Mouse (Mus musculus) embryo, embryonic 10.5 days (tissue): ENCODE results near the gene Wnt2.

Experiments used
- DNase-seq: peaks from one replicate; pipeline ENCODE4 v3.0.0-alpha.2; 2015; ENCODE audit warnings: low spot score

The Wnt2 gene

GRCm38 (mm10) chr6:18029746-18030656 is at the start of gene Wnt2:
Wnt2 (minus strand) TSS chr6:18030585.
- peak; percentile 45 for DNase-seq

- peak; percentile 74 for DNase-seq
These were observed 48.2 kb upstream of the Wnt2 start for GRCm38 (mm10) chr6:18078615-18079014.

- no peak for DNase-seq
These were observed 46.6 kb upstream of the Wnt2 start for GRCm38 (mm10) chr6:18076986-18077385.

GRCm38 (mm10) chr6:18076577-18076976 is 46.2 kb upstream of the Wnt2 start:
- DNase-seq = no peak

GRCm38 (mm10) chr6:18057899-18058298 is 27.5 kb upstream of the Wnt2 start:
- no peak for DNase-seq

- DNase-seq = peak; percentile 12
These were observed 21.3 kb upstream of the Wnt2 start for GRCm38 (mm10) chr6:18051702-18052101.

DNA sequence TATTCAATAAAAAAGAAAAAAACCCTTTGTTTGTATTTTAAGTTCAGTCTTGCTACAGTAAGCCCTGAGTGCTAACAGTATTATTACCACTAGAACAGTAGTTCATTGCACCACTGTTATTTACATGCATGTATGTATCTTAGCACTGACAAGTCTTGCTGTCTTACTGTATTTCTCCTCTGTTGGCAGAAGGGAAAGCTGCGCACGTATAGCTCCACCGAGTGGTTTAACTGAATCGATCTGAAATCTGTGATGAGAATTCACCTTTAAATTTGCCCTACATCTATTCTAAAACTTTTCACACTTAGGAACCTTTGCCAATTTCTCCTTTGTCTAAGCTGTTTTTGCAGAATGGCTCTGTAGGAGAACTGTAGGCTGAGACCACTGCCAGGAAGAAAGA is 13.9 kb upstream of the Wnt2 start:
- no peak for DNase-seq

DNA sequence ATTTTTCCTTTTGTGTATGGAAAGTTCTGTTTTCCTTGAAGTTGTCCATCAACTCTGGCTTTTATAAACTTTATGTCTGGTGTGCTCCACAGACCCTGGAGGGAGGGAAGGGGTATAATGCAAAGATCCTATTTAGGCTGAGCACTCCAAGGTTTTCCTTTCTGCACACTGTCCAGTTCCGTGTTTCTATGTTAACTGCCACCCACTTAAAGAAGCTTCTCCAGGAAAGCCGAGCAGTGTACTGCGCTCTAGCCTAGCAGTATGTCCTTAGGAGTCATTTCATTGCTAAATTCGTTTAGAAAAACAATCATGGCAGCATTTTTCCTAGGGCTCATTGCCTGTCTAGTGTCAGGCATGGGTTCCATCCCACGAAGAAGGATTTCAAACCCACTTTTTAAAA is 12.8 kb upstream of the Wnt2 start:
- DNase-seq = no peak

- no peak for DNase-seq
These were observed 1.9 kb upstream of the Wnt2 start for GRCm38 (mm10) chr6:18032271-18032670.

DNA sequence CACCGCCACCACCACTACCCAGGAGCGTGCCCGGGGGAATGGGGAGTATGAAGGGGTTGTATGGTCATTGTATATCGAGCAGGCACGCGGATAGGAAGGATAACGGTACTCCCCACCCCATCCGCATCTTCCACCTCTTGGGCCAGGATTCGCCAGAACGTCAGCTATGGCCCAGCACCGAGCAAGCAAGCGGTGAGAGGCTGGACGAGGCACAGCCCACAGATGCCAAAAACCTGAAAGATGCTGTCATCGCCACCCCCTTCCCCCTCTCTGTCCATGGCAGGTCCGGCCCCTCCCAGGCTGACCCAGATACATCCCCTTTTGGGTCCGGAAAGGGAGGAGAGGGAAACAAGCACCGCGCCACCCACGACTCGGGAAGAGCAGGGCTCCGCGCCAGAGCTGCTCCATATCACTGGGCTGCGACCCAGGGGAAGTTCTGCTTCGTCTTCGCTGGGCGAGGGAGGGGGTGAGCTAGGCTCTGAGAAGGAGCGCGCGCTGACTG is 1.2 kb upstream of the Wnt2 start:
- no peak for DNase-seq

- peak; percentile 19 for DNase-seq
These were observed 603 bp upstream of the Wnt2 start for GRCm38 (mm10) chr6:18030868-18031508.

DNA sequence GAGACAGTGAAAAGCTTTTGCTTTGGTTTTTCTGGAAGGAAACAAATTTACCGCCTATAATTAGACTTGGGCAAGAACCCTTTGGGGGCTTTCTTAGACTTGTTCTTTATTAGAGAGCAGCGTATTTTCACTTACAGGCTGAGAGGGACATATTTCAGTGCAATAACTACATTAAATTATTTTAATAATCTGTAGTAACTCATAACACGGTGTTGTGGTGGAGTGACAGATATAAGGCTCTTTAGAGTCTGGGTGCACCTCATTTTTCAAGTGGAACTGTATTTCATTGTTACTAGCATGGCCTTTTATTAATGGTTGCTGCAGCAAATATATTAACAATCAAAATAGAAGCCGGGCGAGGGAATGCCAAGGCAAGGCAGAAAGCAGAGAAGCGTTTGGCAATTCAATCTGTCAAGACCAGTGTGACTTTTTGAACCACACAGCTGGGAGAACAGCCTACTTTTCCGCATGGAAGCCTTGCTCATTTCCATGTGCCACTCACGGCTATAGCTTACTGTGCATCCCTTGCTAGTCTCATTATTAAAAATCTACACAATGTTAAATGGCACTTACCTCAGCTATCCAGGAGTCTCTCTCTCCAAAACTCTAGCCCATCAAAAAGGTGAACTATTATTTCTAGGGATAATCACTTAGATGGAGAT is 6.1 kb downstream of the Wnt2 start:
- no peak for DNase-seq

- no peak for DNase-seq
These were observed 17.0 kb downstream of the Wnt2 start for GRCm38 (mm10) chr6:18013346-18013745.

DNA sequence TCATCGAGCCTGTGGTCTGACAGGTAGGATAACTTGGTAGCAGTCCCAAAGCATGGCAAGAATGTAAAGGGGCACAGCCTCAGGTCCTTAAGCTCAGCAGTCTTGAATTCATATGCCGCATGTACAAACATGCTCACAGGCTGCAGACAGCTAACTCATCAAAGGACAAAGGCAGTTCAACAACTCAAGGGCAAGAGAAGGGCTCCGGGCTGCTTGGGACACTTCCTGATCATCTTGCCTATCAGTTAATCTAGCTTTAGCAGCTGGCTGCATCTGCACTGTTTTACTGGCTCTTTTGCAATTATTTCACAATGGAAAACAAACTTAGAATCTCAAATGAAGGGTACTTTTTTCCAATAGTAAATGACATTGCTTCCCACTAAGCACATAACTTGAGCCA is 23.0 kb downstream of the Wnt2 start:
- no peak for DNase-seq

- no peak for DNase-seq
These were observed 28.3 kb downstream of the Wnt2 start for GRCm38 (mm10) chr6:18002065-18002464.

- peak; percentile 37 for DNase-seq
These were observed 31.9 kb downstream of the Wnt2 start for GRCm38 (mm10) chr6:17998497-17998896.

DNA sequence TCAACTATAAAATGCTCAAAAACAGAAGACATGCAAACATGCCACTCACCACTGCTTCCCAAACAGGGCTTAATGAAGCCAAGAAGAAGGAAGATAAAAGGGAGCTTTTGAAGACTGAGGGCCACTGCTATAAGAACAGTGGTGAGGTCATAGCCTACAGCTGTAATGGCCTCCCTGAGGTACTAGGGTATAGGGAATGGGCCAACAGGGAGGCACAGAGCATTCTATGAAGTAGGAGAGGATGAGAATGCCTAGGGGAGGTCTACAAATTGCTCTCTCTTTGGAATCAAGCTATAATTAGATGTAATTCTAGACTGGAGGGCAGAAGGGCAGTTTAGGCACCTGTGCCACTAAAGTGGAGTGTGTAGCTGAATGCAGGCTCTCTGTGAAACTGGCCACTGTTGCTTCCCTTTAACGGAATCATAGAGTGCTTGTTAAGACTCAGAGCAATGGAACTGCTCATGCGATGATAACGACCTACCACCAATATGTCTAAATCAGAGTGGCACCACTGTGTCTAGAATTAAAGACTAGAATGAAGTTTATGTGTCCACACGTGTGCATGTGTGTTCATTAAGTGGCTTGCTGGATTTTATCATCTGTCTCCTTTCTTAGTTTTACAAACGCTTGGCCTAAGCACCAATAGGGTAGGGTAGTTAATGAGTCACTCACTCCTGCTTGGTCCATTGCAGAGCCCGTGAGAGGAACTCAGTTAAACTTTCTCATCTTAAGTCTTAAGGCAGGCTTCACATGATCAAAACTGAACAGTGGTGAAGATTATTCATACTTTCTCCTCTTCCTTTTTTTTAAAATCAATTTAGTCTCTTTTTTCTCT is 35.2 kb downstream of the Wnt2 start:
- peak; percentile 21 for DNase-seq

- DNase-seq = no peak
These were observed 38.8 kb downstream of the Wnt2 start for GRCm38 (mm10) chr6:17991625-17992024.

- no peak for DNase-seq
These were observed 40.0 kb downstream of the Wnt2 start for GRCm38 (mm10) chr6:17990173-17991028.

GRCm38 (mm10) chr6:17979361-17979760 is 51.0 kb downstream of the Wnt2 start:
- no peak for DNase-seq

DNA sequence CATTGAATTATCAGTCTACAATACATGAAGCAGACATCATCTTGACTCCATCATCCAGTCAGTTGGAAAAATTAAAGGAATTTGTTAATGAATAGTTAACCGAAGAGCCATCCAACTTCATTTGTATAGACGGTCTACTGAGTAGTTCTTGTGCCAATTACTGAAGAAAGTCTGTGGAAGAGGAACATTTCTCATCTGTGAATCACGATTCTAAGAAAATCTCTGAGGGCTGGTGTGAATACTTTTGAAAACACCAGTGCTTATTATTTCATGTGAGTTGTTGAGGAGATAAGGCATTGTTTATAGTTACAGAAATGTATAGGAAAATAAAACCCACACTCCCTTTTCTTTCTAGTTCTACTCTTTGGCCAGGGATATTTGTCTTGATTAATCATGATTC is 51.5 kb downstream of the Wnt2 start:
- no peak for DNase-seq
